Mouse (Mus musculus): Measurements from ENCODE around the gene Cep72. TPM values are rescaled to one million over a fixed set of nuclear protein-coding genes. Genes with fewer than 3 reads are reported as not detected.

Cep72 gene
- total and polyA plus RNA-seq, 3 experiments, result 7.3 to 15.1 (median 9.3) TPM

DNA sequence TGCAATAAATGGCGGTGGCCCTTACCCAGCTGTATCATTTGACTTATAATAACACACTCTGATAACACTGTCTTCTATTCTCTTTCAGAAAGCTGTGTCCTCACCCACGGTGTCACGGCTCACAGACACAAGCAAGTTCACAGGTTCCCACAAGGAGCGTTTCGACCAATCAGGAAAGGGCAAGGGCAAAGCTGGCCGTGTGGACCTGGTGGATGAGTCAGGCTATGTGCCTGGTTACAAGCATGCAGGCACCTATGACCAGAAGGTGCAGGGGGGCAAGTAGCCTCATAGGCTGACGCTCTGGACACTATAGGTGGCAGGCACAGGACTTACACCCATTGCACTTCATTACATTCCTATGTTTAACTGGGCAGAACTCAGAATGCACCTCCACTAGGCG is 31.0 kb downstream of the Cep72 start:
- Histone ChIP-seq H3K9ac (ENCODE audit: insufficient read depth, low read depth) (no peak overlapping the region), H3K27me3 (replicated peaks) (no peaks in the 10 kb centered on the region), H3K36me3 (replicated peaks in 1 of 2; ENCODE audit: control insufficient read depth in 1 of 2, insufficient read depth in 1 of 2, low read length in 1 of 2) (peaks cover 0 to 6% of the 10 kb centered on the region in 2 experiments), H3K4me1 (ENCODE audit: control insufficient read depth in 1 of 2, insufficient read depth in 2 of 2) (peaks cover 4 to 20% of the 10 kb centered on the region in 2 experiments; a peak in 3 of 4 replicates), H3K4me2 (ENCODE audit: insufficient read depth, low read depth, poor library complexity, severe bottlenecking) (no peak overlapping the region), H3K4me3 (replicated peaks in 1 of 3; ENCODE audit: low read depth in 2 of 3, low read length in 2 of 3, poor library complexity in 1 of 3) (no peak overlapping the region), H3K9me3 (replicated peaks; ENCODE audit: low read length) (no peaks in the 10 kb centered on the region), H3K79me2 (replicated peaks; ENCODE audit: control insufficient read depth, extremely low read depth, insufficient read depth, poor library complexity, severe bottlenecking) (no peaks in the 10 kb centered on the region), H3K27ac (ENCODE audit: insufficient read depth, low read depth) (no peak overlapping the region)
- TF ChIP-seq POLR2A (IDR thresholded peaks at IDR 0.05; ENCODE audit: low read depth, low read length) (no peak), EP300 (IDR thresholded peaks at IDR 0.05; ENCODE audit: low read length) (no peak), TBP (conservative IDR thresholded peaks at IDR 0.05; ENCODE audit: low read depth, low read length) (no peak), JUN (IDR thresholded peaks at IDR 0.05; ENCODE audit: insufficient read depth, low read depth, low read length) (no peak), HCFC1 (IDR thresholded peaks at IDR 0.05; ENCODE audit: low read depth, low read length) (no peak), POLR2AphosphoS2 (IDR thresholded peaks at IDR 0.05; ENCODE audit: low read depth, low read length) (no peak), MAZ (IDR thresholded peaks at IDR 0.05; ENCODE audit: low read depth, low read length) (no peak), KAT2A (IDR thresholded peaks at IDR 0.05; ENCODE audit: insufficient replicate concordance, low read length) (no peak), SIN3A (IDR thresholded peaks at IDR 0.05; ENCODE audit: low read length) (no peak), ZMIZ1 (IDR thresholded peaks at IDR 0.05; ENCODE audit: low read depth, low read length) (no peak), MEF2A (IDR thresholded peaks at IDR 0.05; ENCODE audit: borderline replicate concordance, low read depth, low read length) (no peak), USF1 (IDR thresholded peaks at IDR 0.05; ENCODE audit: low read depth, low read length) (no peak), ZKSCAN1 (IDR thresholded peaks at IDR 0.05; ENCODE audit: borderline replicate concordance, low read depth, low read length) (no peak), RCOR1 (conservative IDR thresholded peaks at IDR 0.05; ENCODE audit: low read depth, low read length) (no peak), USF2 (conservative IDR thresholded peaks at IDR 0.05; ENCODE audit: low read depth, low read length) (no peak)
- no peak for DNase-seq (ENCODE audit: extremely low read depth)
- dilution Hi-C loops (cut with MboI; ENCODE audit: extremely low pct_ligation_motif_present, extremely low pct_unique_long_range_greater_than_20kb, low sequenced_read_pairs), result no loop called here
- in situ Hi-C loops (cut with MboI; ENCODE audit: low pct_ligation_motif_present, low pct_unique_long_range_greater_than_20kb, low sequenced_read_pairs), result no loop called here

DNA sequence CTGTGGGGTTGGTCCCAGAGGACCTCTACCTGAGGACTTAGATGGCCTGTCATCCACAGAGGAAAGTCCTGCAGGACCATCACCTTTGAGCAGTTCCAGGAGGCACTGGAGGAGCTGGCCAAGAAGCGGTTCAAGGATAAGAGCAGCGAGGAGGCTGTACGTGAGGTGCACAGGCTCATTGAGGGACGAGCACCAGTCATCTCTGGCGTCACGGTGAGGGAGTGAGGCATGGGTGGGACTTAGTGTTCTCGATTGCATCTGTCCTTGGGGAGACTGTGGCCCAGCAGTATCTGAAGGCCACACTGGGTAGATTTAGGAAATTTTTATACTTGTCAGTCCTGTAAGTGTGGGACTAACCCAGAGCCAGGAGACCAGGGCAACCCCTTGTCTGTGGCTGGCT is 31.4 kb downstream of the Cep72 start:
- Histone ChIP-seq H3K27me3 (replicated peaks) (no peaks in the 10 kb centered on the region), H3K4me2 (ENCODE audit: insufficient read depth, low read depth, poor library complexity, severe bottlenecking) (no peak overlapping the region), H3K36me3 (replicated peaks in 1 of 2; ENCODE audit: control insufficient read depth in 1 of 2, insufficient read depth in 1 of 2, low read length in 1 of 2) (peaks cover 0 to 4% of the 10 kb centered on the region in 2 experiments), H3K4me3 (replicated peaks in 1 of 3; ENCODE audit: low read depth in 2 of 3, low read length in 2 of 3, poor library complexity in 1 of 3) (no peak overlapping the region), H3K79me2 (replicated peaks; ENCODE audit: control insufficient read depth, extremely low read depth, insufficient read depth, poor library complexity, severe bottlenecking) (no peaks in the 10 kb centered on the region), H3K9ac (ENCODE audit: insufficient read depth, low read depth) (no peak overlapping the region), H3K9me3 (replicated peaks; ENCODE audit: low read length) (no peaks in the 10 kb centered on the region), H3K27ac (ENCODE audit: insufficient read depth, low read depth) (no peak overlapping the region), H3K4me1 (ENCODE audit: control insufficient read depth in 1 of 2, insufficient read depth in 2 of 2) (peaks cover 4 to 20% of the 10 kb centered on the region in 2 experiments; a peak in 3 of 4 replicates)
- in situ Hi-C loops (cut with MboI; ENCODE audit: low pct_ligation_motif_present, low pct_unique_long_range_greater_than_20kb, low sequenced_read_pairs) (no loop called here), dilution Hi-C loops (cut with MboI; ENCODE audit: extremely low pct_ligation_motif_present, extremely low pct_unique_long_range_greater_than_20kb, low sequenced_read_pairs) (no loop called here)
- DNase-seq (ENCODE audit: extremely low read depth), result no peak
- TF ChIP-seq GABPA (IDR thresholded peaks at IDR 0.05; ENCODE audit: insufficient replicate concordance, low read depth, low read length) (no peak), MAZ (IDR thresholded peaks at IDR 0.05; ENCODE audit: low read depth, low read length) (no peak), CHD1 (IDR thresholded peaks at IDR 0.05; ENCODE audit: low read depth, low read length) (no peak), SIN3A (IDR thresholded peaks at IDR 0.05; ENCODE audit: low read length) (no peak), ZMIZ1 (IDR thresholded peaks at IDR 0.05; ENCODE audit: low read depth, low read length) (no peak), ZC3H11A (IDR thresholded peaks at IDR 0.05; ENCODE audit: low read depth, low read length) (no peak), RCOR1 (conservative IDR thresholded peaks at IDR 0.05; ENCODE audit: low read depth, low read length) (no peak), PAX5 (IDR thresholded peaks at IDR 0.05; ENCODE audit: low read length) (no peak), CHD2 (IDR thresholded peaks at IDR 0.05; ENCODE audit: low read length) (no peak), RAD21 (IDR thresholded peaks at IDR 0.05; ENCODE audit: low read depth, low read length) (no peak), UBTF (IDR thresholded peaks at IDR 0.05; ENCODE audit: low read depth, low read length) (no peak), IRF4 (IDR thresholded peaks at IDR 0.05; ENCODE audit: low read depth, low read length) (no peak), HCFC1 (IDR thresholded peaks at IDR 0.05; ENCODE audit: low read depth, low read length) (no peak), MYC (IDR thresholded peaks at IDR 0.05; ENCODE audit: low read depth, low read length) (no peak), KAT2A (IDR thresholded peaks at IDR 0.05; ENCODE audit: insufficient replicate concordance, low read length) (no peak)
